Mouse (Mus musculus) limb, embryonic 15.5 days (tissue): Measurements from ENCODE around the gene Olfr874. TPM values are rescaled to one million over a fixed set of nuclear protein-coding genes. Genes with fewer than 3 reads are reported as not detected.
"Not testable (repeated sequence)": the region's sequence is repeated elsewhere in the genome, so short reads cannot be mapped to it uniquely, and the experiment has no call there.

Experiments used
- ATAC-seq: fragments of 200-750 bp; cut with Nextera tagmentation; 2 replicates; pipeline ENCODE4 v1.8.0; 2017; ENCODE audit warnings: low read depth, moderate TSS enrichment; ENCODE audit not compliant: insufficient number of reproducible peaks, low FRiP score, low TSS enrichment
- H3K27ac ChIP-seq: fragments of 300-500 bp; sonication (generic); 2 replicates; pipeline ENCODE4 v1.5.1; 2015; ENCODE audit warnings: moderate library complexity, mild to moderate bottlenecking, inconsistent platforms
- H3K27me3 ChIP-seq: fragments of 300-500 bp; sonication (generic); 2 replicates; pipeline ENCODE4 v1.6.1; 2015; ENCODE audit warnings: inconsistent platforms
- H3K36me3 ChIP-seq: fragments of 300-500 bp; sonication (generic); 2 replicates; pipeline ENCODE4 v1.6.1; 2015; ENCODE audit warnings: inconsistent platforms
- H3K4me1 ChIP-seq: fragments of 300-500 bp; sonication (generic); 2 replicates; pipeline ENCODE4 v1.6.1; 2015; ENCODE audit warnings: inconsistent platforms
- H3K4me2 ChIP-seq: fragments of 300-500 bp; sonication (generic); 2 replicates; pipeline ENCODE4 v1.6.1; 2015; ENCODE audit warnings: mild to moderate bottlenecking, inconsistent platforms
- H3K4me3 ChIP-seq: fragments of 300-500 bp; sonication (generic); 2 replicates; pipeline ENCODE4 v1.5.1; 2015; ENCODE audit warnings: mild to moderate bottlenecking, inconsistent platforms
- H3K9ac ChIP-seq: fragments of 300-500 bp; sonication (generic); 2 replicates; pipeline ENCODE4 v1.6.1; 2015; ENCODE audit warnings: inconsistent platforms
- H3K9me3 ChIP-seq: fragments of 300-500 bp; sonication (generic); 2 replicates; pipeline ENCODE4 v1.6.1; 2016; ENCODE audit warnings: inconsistent platforms
- WGBS: fragments of 180-500 bp; shearing (Covaris S2); methylation state at CpG from one replicate; pipeline ENCODE4 v1.1.7; 2015; 5-methylcytosine and 5-hydroxymethylcytosine counted together
- polyA plus RNA-seq: library from polyadenylated mRNA; unstranded; fragments of >200 nt; fragmentation: Nextera tagmentation; extraction: Ambion mirVana; gene quantifications from 2 replicates; pipeline ENCODE4 v1.2.1, GENCODE M21; 2015

The Olfr874 gene
- polyA plus RNA-seq, 1 experiment from 2014 or later = not detected

- peak; percentile 40; the same call in 1 of the 2 replicates for ATAC-seq
- not testable (repeated sequence) for H3K4me1 ChIP-seq, H3K36me3 ChIP-seq, H3K27me3 ChIP-seq, H3K9me3 ChIP-seq, H3K9ac ChIP-seq
- peak overlapping the region; percentile 38; the same call in 1 of the 2 replicates for H3K27ac ChIP-seq
- 0 out of 2 replicates have a peak overlapping the region, but pooled peaks have one; percentile 22 for H3K4me3 ChIP-seq
- H3K4me2 ChIP-seq = peak overlapping the region; percentile 37; the same call in 1 of the 2 replicates
- WGBS = 50% methylated on average over 11 of the region's 15 CpGs
These were observed 38.8 kb downstream of the Olfr874 start for GRCm38 (mm10) chr9:37783394-37784387.

- Histone ChIP-seq H3K9me3 (no peaks in the 10 kb centered on the region), H3K27me3 (no peaks in the 10 kb centered on the region), H3K4me2 (no peak overlapping the region), H3K27ac (no peak overlapping the region), H3K9ac (no peak overlapping the region), H3K4me1 (peaks cover 7% of the 10 kb centered on the region; the same call in 1 of the 2 replicates), H3K36me3 (no peaks in the 10 kb centered on the region), H3K4me3 (no peak overlapping the region)
- ATAC-seq = no peak
- 76% methylated on average over 2 of the region's 2 CpGs for WGBS
These were observed 41.5 kb downstream of the Olfr874 start for GRCm38 (mm10) chr9:37786411-37786810.

Other genes with a start within 250 kb of the Olfr874 start
- 50.2 and 60.0 TPM in 2 replicates for gene Esam, start 217.0 kb upstream of the Olfr874 start, polyA plus RNA-seq
- gene Vsig2, start 205.9 kb upstream of the Olfr874 start, polyA plus RNA-seq = 0.83 and 2.0 TPM in 2 replicates
- gene Nrgn, start 192.2 kb upstream of the Olfr874 start, polyA plus RNA-seq = 6.2 and 7.4 TPM in 2 replicates
- 9.9 and 13.1 TPM in 2 replicates for gene Siae, start 189.4 kb upstream of the Olfr874 start, polyA plus RNA-seq
- gene Spa17, start 131.4 kb upstream of the Olfr874 start, polyA plus RNA-seq = 5.1 and 5.5 TPM in 2 replicates
- gene Tbrg1, start 87.8 kb upstream of the Olfr874 start, polyA plus RNA-seq = 204 and 207 TPM in 2 replicates
- gene Panx3, start 75.9 kb upstream of the Olfr874 start, polyA plus RNA-seq = 25.4 and 26.3 TPM in 2 replicates
- gene Olfr160, start 28.9 kb upstream of the Olfr874 start, polyA plus RNA-seq = not detected in 2 replicates
- gene Olfr875, start 26.8 kb downstream of the Olfr874 start, polyA plus RNA-seq = not detected in 2 replicates
- not detected in 2 replicates for gene Olfr876, start 57.9 kb downstream of the Olfr874 start, polyA plus RNA-seq
- gene Olfr877, start 109.2 kb downstream of the Olfr874 start, polyA plus RNA-seq = not detected in 2 replicates
- gene Olfr145, start 151.6 kb downstream of the Olfr874 start, polyA plus RNA-seq = not detected in 2 replicates
- not detected in 2 replicates for gene Olfr878, start 172.7 kb downstream of the Olfr874 start, polyA plus RNA-seq
- gene Olfr881, start 246.7 kb downstream of the Olfr874 start, polyA plus RNA-seq = not detected in 2 replicates